Mouse (Mus musculus): ENCODE results near the gene Nisch. TPM values are rescaled to one million over a fixed set of nuclear protein-coding genes. Genes with fewer than 3 reads are reported as not detected.
A peak's percentile ranks its signal among the peaks of the same experiment; 100 is the strongest.

Gene Nisch
- 100 to 1,000 TPM; 234 to 236 TPM for total RNA-seq (2021)

GRCm38 (mm10) chr14:31216846-31217245 is at the start of gene Nisch:
Gene Nisch, minus strand, starts transcription at chr14:31216946.
- intact Hi-C loops (cut with DNase I): loop anchor here (5.0 kb wide), 1 partner anchor 120 kb away; the partner anchor contains the start of gene Capn7
- DNase-seq: no peak

GRCm38 (mm10) chr14:31260932-31261331 is 44.2 kb upstream of the Nisch start:
- intact Hi-C loops (cut with DNase I): no loop called here

GRCm38 (mm10) chr14:31260374-31260773 is 43.6 kb upstream of the Nisch start:
- no peak for DNase-seq
- intact Hi-C loops (cut with DNase I): no loop called here

More at GRCm38 (mm10) chr14:31260932-31261331, 44.2 kb upstream of the Nisch start:
- no peak for DNase-seq

- intact Hi-C loops (cut with DNase I): no loop called here
- no peak for DNase-seq
These were observed 41.8 kb upstream of the Nisch start for GRCm38 (mm10) chr14:31258476-31259050.

DNA sequence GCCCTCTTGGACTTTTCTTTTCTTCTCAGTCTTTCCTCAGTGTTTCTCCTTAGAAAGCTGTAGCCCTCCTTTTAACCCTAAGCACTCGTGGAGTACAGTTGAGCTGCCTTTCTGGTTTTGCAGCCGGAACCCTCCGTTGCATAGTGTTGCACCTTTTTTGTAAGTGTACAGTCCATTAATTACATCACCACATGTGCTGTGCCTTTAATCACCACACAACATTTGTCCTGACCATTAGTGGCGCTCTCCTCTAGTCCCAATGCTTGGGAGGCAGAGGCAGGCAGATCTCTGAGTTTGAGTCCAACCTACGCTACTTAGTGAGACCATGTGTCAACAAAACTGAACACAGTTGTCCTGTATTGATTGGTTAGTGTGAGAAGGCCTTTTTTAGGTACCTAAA is 35.3 kb upstream of the Nisch start:
- no peak for DNase-seq
- intact Hi-C loops (cut with DNase I): loop anchor here (5.0 kb wide), 2 partner anchors 85 to 125 kb away; partner anchors contain the start of genes Capn7 and Smim4

DNA sequence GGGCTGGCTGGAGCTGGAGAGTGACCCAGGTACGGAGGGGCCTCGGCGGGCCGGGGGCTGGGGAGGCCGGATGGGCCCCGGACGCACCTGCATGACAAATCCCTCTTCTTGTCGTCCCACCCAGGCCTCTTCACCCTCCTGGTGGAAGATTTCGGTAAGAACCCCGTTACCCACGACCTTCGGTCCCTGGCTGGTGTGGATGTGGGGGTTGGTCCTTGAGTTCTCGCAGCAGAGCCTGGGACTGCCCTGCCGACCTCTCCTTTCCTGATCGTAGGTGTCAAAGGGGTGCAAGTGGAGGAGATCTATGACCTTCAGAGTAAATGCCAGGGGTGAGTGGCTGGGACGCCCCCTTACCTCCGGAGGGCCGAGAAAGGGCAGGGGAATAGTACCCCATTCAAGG is 34.9 kb upstream of the Nisch start:
- DNase-seq: no peak
- intact Hi-C loops (cut with DNase I): loop anchor here (5.0 kb wide), 2 partner anchors 86 to 124 kb away; partner anchors contain the start of genes Capn7 and Smim4

GRCm38 (mm10) chr14:31251084-31251604 is 34.4 kb upstream of the Nisch start, which contains the start of the genes Phf7 and Bap1:
Gene Phf7, minus strand, starts transcription at chr14:31251317.
Gene Bap1, plus strand, starts transcription at chr14:31251450.
- peak; percentile 96 to 98 for DNase-seq
- intact Hi-C loops (cut with DNase I): loop anchor here (5.0 kb wide), 2 partner anchors 86 to 124 kb away; partner anchors contain the start of genes Capn7 and Smim4

DNA sequence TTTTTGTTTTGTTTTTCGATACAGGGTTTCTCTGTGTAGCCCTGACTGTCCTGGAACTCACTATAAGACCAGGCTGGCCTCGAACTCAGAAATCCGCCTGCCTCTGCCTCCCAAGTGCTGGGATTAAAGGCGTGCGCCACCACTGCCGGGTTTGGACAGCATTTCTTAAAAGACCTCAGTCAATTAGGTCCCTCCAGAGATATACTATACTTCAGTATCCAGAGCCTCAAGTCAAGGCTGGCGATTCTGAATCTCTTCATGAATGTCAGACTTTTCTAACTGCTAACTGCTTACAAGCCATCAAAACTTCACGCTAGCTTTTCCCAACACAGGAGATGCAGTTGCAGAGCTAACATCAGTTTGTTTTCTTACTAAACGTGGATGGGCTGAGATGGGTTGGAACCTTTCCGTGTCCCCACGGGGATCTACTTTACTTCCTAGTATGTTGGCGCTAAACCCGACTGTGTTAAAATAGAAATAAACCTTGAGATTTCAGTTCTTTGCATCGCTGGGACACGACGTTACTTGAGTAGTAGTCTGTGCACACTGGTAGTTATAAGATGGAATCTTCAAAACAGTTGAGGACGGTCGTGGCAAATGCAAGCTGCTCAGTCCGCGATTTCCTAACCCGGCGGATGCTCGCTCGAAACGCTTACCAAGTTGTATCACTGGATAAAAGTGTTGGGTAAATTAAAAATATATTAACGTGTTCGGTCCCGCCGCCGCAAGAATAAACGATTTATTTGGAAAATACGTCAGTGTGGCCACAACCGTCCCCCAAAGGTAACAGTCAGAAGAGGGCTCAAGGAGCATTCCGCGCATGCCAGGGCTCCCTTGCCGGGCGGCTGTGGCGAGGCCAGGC is 33.7 kb upstream of the Nisch start:
- no peak for DNase-seq
- intact Hi-C loops (cut with DNase I): loop anchor here (5.0 kb wide), 2 partner anchors 87 to 123 kb away; partner anchors contain the start of genes Capn7 and Smim4

DNA sequence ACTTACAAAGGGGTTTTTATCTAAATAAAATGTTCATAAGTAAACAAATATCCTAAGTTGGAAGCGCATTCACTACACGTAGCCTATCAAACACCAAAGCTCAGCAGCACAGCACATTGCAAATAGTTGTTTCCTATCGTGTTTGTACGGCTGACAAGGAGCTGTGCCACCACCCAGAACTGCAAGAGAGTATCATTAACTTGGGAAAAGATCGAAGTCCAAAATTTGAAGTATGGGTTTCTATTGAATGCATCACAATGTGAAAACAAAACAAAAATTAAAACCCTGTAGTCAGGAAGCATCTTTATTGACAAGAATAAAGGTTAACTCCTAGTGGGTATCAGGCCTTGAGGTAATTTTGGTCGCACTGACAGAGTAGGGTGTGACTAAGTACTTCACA is 31.6 kb upstream of the Nisch start:
- intact Hi-C loops (cut with DNase I): no loop called here

DNA sequence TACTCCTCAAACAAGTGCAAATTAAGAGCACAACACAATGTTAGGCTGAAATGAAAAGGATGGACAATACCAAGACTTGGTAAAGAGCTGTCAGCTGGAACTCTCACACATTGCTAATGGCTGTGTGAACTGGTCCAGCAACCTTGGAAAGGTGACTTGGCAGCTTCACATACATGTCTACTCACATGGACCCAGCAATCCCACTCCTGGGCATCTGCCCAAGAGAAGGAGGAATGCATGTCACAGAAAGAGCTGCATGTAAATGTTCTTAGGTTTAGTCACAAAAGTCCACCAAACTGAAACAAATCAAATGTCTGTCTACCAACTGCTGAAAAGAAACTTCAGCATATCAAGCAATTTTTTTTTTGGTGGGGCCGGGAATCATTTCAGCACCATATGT is 29.2 kb upstream of the Nisch start:
- intact Hi-C loops (cut with DNase I): no loop called here
- no peak for DNase-seq

More for the DNA sequence above, 31.6 kb upstream of the Nisch start:
- no peak for DNase-seq

GRCm38 (mm10) chr14:31244777-31245176 is 28.0 kb upstream of the Nisch start:
- intact Hi-C loops (cut with DNase I): no loop called here
- no peak for DNase-seq

- no peak for DNase-seq
- intact Hi-C loops (cut with DNase I): no loop called here
These were observed 23.8 kb upstream of the Nisch start for GRCm38 (mm10) chr14:31240528-31240927.

GRCm38 (mm10) chr14:31237101-31237882 is 20.5 kb upstream of the Nisch start:
- intact Hi-C loops (cut with DNase I): no loop called here
- peak; percentile 75 to 80 for DNase-seq

- DNase-seq: peak; percentile 89 to 94
- intact Hi-C loops (cut with DNase I): loop anchor here (1.0 kb wide), 1 partner anchor 19 kb away; no protein-coding TSS in a partner anchor
These were observed 17.3 kb upstream of the Nisch start for GRCm38 (mm10) chr14:31233996-31234591.

DNA sequence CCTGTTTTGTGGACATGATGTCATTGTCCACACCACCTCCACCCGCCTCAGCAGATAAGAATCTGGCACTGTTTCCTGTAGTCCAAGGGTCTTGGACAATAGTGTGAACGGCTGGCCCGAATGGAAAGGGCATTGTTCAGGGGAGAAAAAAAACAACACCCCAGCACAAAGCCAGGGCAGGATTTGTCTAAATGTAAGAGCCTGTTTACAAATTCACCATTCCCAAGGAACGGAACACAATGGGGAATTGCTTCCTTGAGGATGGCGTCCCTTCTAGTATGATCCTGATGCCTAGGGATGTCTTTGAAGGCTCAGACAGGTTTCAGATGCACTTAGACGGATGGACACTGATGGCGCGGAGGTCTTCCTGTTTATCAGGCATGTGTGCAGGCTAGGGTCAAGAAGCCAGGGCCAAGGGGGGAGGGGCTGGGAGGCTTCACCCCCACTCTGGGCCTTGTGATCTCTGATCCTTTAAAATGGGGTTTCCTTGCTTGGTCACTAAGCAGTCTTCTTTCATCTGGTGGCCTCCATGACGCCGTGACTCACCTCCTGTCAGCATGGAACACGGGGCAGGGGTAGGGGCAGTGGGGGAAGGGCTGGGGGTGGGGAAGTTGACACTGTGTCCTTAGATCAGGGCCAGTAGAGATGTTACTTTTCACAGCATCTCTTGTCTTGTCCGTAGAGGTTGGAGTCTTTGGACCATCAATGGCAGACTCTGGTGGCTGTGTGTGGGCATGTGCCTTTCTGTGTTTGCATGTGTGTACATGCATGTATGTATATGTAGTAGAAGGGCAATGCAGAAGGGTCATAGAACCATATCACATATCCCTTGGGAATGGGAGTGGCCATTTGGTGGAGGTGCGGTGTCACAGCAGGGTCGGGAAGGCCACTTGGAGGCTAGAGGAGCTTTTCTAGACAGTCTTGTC is 16.6 kb upstream of the Nisch start:
- no peak for DNase-seq
- intact Hi-C loops (cut with DNase I): loop anchor here (1.0 kb wide), 1 partner anchor 18 kb away; no protein-coding TSS in a partner anchor

DNA sequence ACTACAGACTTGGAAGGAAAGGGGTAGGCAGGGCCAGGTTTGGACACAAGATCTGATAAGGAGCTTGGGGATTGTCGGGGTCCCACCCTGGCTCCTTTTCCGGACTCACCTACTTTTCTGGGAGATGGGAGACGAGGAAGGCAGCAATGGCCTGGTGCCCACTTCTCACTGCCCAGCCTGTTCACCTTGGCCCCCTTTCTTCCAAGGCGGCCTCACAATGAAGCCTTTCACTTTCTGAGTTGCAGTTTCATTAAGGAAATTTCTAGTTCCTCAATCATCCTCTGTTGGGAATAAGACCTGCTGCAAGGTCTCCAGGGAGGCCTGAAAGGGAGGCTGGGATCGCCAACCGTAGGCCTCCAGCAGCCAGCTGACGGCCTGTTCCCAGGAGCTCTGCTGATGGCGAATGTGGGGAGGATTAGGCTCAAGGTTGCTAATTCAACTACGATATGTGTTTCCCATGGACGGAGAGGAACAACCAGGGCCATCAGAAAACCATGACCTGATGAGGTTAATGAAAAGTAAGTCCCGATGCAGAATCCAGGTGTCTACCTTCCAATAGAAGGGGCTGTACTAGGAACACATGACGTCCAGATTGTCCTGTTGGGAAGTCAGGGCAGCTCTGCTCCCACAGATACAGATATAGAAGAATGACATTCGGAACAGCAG is 15.8 kb upstream of the Nisch start:
- intact Hi-C loops (cut with DNase I): loop anchor here (1.0 kb wide), 1 partner anchor 17 kb away; no protein-coding TSS in a partner anchor
- DNase-seq: no peak

- intact Hi-C loops (cut with DNase I): no loop called here
- DNase-seq: no peak
These were observed 13.7 kb upstream of the Nisch start for GRCm38 (mm10) chr14:31230442-31230841.

DNA sequence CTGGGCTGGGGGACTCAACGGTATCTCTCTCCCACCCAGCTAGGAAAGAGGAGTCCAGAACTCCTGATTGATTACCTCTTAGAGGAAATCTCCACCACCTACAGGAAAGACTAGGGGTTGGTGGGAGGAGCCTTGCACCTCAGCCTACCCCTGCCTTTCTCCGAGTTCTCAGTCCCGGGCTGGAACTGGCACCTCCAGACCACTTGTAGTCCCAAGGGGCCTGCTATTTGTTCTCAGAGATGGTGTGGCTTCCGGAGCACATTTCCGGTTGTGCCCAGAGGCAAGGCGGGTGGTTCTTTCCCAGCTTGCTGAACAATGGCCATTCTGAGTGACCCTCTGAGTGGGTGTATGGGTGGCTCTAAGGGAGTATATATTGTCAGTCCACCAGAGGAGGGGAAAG is 11.5 kb upstream of the Nisch start:
- DNase-seq: no peak
- intact Hi-C loops (cut with DNase I): no loop called here
